Mouse (Mus musculus): ENCODE measurements around the gene Dnmt1.

DNA sequence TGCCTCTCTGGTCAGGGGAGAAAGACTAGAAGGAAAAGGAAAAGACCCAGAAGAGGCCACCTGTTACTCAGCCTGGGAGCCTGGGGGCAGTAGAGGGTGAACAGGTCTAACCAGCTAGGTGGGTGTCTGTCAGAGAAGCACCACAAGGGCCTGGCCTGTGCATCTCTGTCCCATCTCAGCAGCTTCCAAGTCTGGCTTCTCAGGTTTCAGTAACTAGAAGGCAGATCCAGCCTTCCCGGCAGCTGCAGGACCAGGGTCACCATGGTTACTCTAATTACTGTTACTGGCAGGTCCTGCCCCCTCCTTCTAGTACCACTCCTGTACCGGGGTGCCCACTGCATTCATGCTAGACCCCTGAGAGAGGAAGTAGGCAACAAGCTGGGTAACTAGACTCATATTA lies 15.8 kb downstream of the Dnmt1 start:
- no peak for TF ChIP-seq POLR2A (IDR thresholded peaks at IDR 0.05; ENCODE audit: low read depth, low read length)
- no peak for TF ChIP-seq CTCF (IDR thresholded peaks at IDR 0.05; ENCODE audit: extremely low read depth, insufficient read length, insufficient replicate concordance, low read depth, low read length)
